Mouse (Mus musculus) E14TG2a.4 (cell line): ENCODE results near the gene Carmil1.

Experiments used
- CTCF ChIP-seq: conservative IDR thresholded peaks from 2 replicates; pipeline ENCODE4 v1.5.1; 2014; ENCODE audit warnings: low read length
- NANOG ChIP-seq: IDR thresholded peaks from 2 replicates; pipeline ENCODE4 v1.6.1; 2014; ENCODE audit warnings: borderline replicate concordance, low read length, mixed read lengths
- POU5F1 ChIP-seq: IDR thresholded peaks from 2 replicates; pipeline ENCODE4 v1.6.1; 2014; ENCODE audit warnings: low read length, borderline replicate concordance

- TF ChIP-seq CTCF: no peak
- TF ChIP-seq NANOG: no peak
- TF ChIP-seq POU5F1: no peak
These were observed 27.0 kb downstream of the Carmil1 start for GRCm38 (mm10) chr13:24253551-24253950.
